Mouse (Mus musculus) layer of hippocampus, adult 11-12 months (tissue): ENCODE results near the gene Olfr1303.

Experiments used
- DNase-seq: peaks from one replicate; pipeline ENCODE4 v3.0.0; 2022; ENCODE audit warnings: low spot score

Olfr1303 gene

DNA sequence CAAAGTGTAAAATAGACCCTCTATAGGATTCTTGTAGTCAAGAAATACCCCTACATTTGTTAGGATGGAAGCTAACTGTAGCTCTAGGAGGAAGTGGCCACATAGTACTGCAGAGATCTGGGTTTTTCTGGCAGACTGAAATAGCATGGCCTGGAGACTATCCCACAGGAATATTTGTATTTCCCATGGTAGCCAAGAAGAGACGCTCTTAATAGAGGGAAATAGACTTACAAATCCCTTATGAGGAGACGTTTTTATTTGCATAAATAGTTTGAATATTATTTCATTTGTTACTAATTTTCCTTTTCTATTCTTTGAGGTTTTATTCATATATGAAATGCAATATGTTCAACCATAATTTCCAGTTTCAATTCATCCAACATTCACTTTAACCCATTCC lies at the start of gene Olfr1303:
Gene Olfr1303 (minus strand): TSS at position 101 of the 400 bp plus-strand sequence.
- no peak for DNase-seq

DNA sequence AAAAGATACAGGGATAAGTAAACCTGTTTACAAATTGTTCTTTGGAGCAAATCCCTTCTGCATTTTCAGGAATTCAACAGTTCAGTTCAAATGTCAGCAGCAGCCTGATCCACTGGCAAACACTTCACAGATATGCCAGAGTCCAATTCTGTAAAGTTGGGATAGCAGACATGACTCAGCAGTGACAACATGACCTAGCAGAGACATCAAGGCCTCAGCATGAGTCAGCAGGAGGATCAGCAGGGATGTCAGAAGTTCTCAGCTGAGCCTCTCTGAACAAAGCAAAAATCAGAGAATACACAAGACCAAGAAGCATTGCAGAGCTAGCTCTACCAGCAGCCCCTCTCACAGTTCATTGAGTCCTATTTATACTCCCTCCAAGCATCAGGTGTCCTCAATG lies 7.2 kb downstream of the Olfr1303 start:
- no peak for DNase-seq

- no peak for DNase-seq
Measured at GRCm38 (mm10) chr2:111777129-111777528, 43.0 kb downstream of the Olfr1303 start, which contains the start of gene Olfr1302. TSS of gene Olfr1302 (plus strand) at chr2:111777429.
